Comparison of ENCODE assay signal across 8 mouse cellular contexts in the genomic region with DNA sequence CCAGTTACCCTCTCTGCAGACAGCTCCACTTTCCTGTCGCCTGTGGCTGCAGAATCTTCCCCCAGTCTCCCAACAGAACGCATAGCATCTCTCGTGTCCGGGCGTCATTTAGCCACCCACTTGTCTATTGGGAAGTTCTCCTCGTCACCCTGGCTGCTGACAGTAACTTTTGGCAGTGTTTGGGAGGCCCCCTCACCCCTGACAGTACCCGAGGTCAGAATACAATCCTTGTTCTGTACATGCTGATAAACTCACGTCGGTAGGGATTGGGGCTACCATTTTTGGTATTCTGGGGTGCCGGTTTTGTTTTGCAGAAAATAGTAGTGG. TPM values are rescaled to one million over a fixed set of nuclear protein-coding genes. Genes with fewer than 3 reads are reported as not detected.
DNase-seq lines count a peak whose midpoint lies in the region; ATAC-seq and TF ChIP-seq lines count a peak whose summit lies in the region.

No protein-coding gene starts in this region.

- peak; percentile 5 for DNase-seq in ovary, postnatal 14 days (ENCODE audit: low spot score)
- DNase-seq in ovary, postnatal 10 days (ENCODE audit: low spot score), result no peak
- no peak for DNase-seq in liver, embryonic 11.5 days (ENCODE audit: low spot score)
- no peak for DNase-seq in adrenal gland, postnatal 10 days

- no peak for TF ChIP-seq CTCF in olfactory bulb, adult 2 months (IDR thresholded peaks at IDR 0.05; ENCODE audit: insufficient read depth, low read depth, low read length)

- peaks cover 47% of the 10 kb centered on the region for H3K36me3 ChIP-seq in erythroblast, embryonic 14.5 days (ENCODE audit: control insufficient read depth)
- H3K36me3 ChIP-seq in forebrain, embryonic 15.5 days, result peaks cover 5% of the 10 kb centered on the region; the same call in 1 of the 2 replicates
- H3K36me3 ChIP-seq in liver, embryonic 11.5 days (ENCODE audit: control insufficient read depth, insufficient read depth, low read length), result peaks cover 8% of the 10 kb centered on the region; the same call in 1 of the 2 replicates

- H3K4me3 ChIP-seq in erythroblast, embryonic 14.5 days (replicated peaks), result peak overlapping the region; percentile 99
- H3K4me3 ChIP-seq in forebrain, embryonic 15.5 days, result peak overlapping the region; percentile 94
- peak overlapping the region; percentile 91 for H3K4me3 ChIP-seq in liver, embryonic 11.5 days (ENCODE audit: low read depth, low read length)
- H3K4me3 ChIP-seq in olfactory bulb, adult 2 months (ENCODE audit: insufficient read depth, low read depth, low read length), result peak overlapping the region; percentile 67

- H3K9ac ChIP-seq in forebrain, embryonic 15.5 days (replicated peaks), result peak overlapping the region; percentile 89
- peak overlapping the region; percentile 93 for H3K9ac ChIP-seq in liver, embryonic 11.5 days (ENCODE audit: low read depth, low read length)

- H3K27me3 ChIP-seq in erythroblast, embryonic 14.5 days (ENCODE audit: control insufficient read depth), result no peaks in the 10 kb centered on the region
- no peaks in the 10 kb centered on the region for H3K27me3 ChIP-seq in forebrain, embryonic 15.5 days
- no peaks in the 10 kb centered on the region for H3K27me3 ChIP-seq in liver, embryonic 11.5 days (replicated peaks; ENCODE audit: control insufficient read depth, insufficient read depth, low read length)

- under 1% methylated on average over 10 of the region's 10 CpGs for WGBS in forebrain, embryonic 15.5 days
- under 1% methylated on average over 10 of the region's 10 CpGs for WGBS in liver, embryonic 11.5 days
- WGBS in olfactory bulb, adult 2 months, result under 1% methylated on average over 10 of the region's 10 CpGs

- H3K4me2 ChIP-seq in forebrain, embryonic 15.5 days (replicated peaks), result peak overlapping the region; percentile 77
- peak overlapping the region; percentile 91 for H3K4me2 ChIP-seq in liver, embryonic 11.5 days

- no peaks in the 10 kb centered on the region for H3K9me3 ChIP-seq in erythroblast, embryonic 14.5 days (ENCODE audit: control insufficient read depth, low read length)
- H3K9me3 ChIP-seq in forebrain, embryonic 15.5 days, result no peaks in the 10 kb centered on the region
- H3K9me3 ChIP-seq in liver, embryonic 11.5 days (ENCODE audit: control insufficient read depth, low read length), result no peaks in the 10 kb centered on the region

- no peak for TF ChIP-seq POLR2A in olfactory bulb, adult 2 months (IDR thresholded peaks at IDR 0.05; ENCODE audit: insufficient read depth, low read depth, low read length)

- no peak for ATAC-seq in erythroblast, adult 5-6 weeks (replicated peaks; ENCODE audit: low FRiP score, poor library complexity, severe bottlenecking)
- ATAC-seq in forebrain, embryonic 15.5 days (replicated peaks), result no peak
- no peak for ATAC-seq in liver, embryonic 11.5 days (replicated peaks; ENCODE audit: low FRiP score)

- H3K4me1 ChIP-seq in erythroblast, embryonic 14.5 days (ENCODE audit: control insufficient read depth), result peaks cover 58% of the 10 kb centered on the region
- peaks cover 24% of the 10 kb centered on the region for H3K4me1 ChIP-seq in forebrain, embryonic 15.5 days
- H3K4me1 ChIP-seq in liver, embryonic 11.5 days (replicated peaks; ENCODE audit: control insufficient read depth, insufficient read depth, low read length), result peaks cover 30% of the 10 kb centered on the region
- peaks cover 13% of the 10 kb centered on the region for H3K4me1 ChIP-seq in olfactory bulb, adult 2 months (ENCODE audit: control insufficient read depth, insufficient read depth, low read length)

- H3K27ac ChIP-seq in forebrain, embryonic 15.5 days (replicated peaks), result peak overlapping the region; percentile 100
- peak overlapping the region; percentile 99 for H3K27ac ChIP-seq in liver, embryonic 11.5 days (ENCODE audit: low read depth, low read length)
- H3K27ac ChIP-seq in olfactory bulb, adult 2 months (ENCODE audit: insufficient read depth, low read depth, low read length), result peak overlapping the region; percentile 61

RNA-seq across cellular contexts. Expression of gene Zzz3, which starts 1.7 kb away (rescaled TPM):
- polyA plus RNA-seq in erythroblast, embryonic 14.5 days (2012), result 0.25 and 0.35 TPM in 2 replicates
- total RNA-seq in erythroblast, adult 5-6 weeks (2015; ENCODE audit: low replicate concordance), result 12.1 and 16.9 TPM in 2 replicates
- 15.5 and 16.9 TPM in 2 replicates for total RNA-seq in erythroblast, adult 5-6 weeks (2017; ENCODE audit: low replicate concordance)
- polyA plus RNA-seq in forebrain, embryonic 15.5 days (2015; fragmentation: Nextera tagmentation; extraction: Ambion mirVana), result 33.6 and 35.5 TPM in 2 replicates
- polyA plus RNA-seq in liver, embryonic 11.5 days (2014; fragmentation: Nextera tagmentation; extraction: Ambion mirVana), result 45.5 and 45.7 TPM in 2 replicates
- polyA plus RNA-seq in olfactory bulb, adult 2 months (2012; ENCODE audit: insufficient read depth, insufficient read length, low replicate concordance, missing spikeins), result not detected in 2 replicates
- 10 to 100 TPM; 35.9 to 37.6 TPM for total RNA-seq in adrenal gland, postnatal 10 days (2021)

RNA-seq across cellular contexts. Expression of gene Usp33, which starts 50.7 kb away (rescaled TPM):
- 0.29 and 0.37 TPM in 2 replicates for polyA plus RNA-seq in erythroblast, embryonic 14.5 days (2012)
- total RNA-seq in erythroblast, adult 5-6 weeks (2015; ENCODE audit: low replicate concordance), result 55.0 and 59.6 TPM in 2 replicates
- total RNA-seq in erythroblast, adult 5-6 weeks (2017; ENCODE audit: low replicate concordance), result 145 and 182 TPM in 2 replicates
- polyA plus RNA-seq in forebrain, embryonic 15.5 days (2015; fragmentation: Nextera tagmentation; extraction: Ambion mirVana), result 86.0 and 89.1 TPM in 2 replicates
- polyA plus RNA-seq in liver, embryonic 11.5 days (2014; fragmentation: Nextera tagmentation; extraction: Ambion mirVana), result 42.0 and 46.1 TPM in 2 replicates
- not detected in 2 replicates for polyA plus RNA-seq in olfactory bulb, adult 2 months (2012; ENCODE audit: insufficient read depth, insufficient read length, low replicate concordance, missing spikeins)
- total RNA-seq in adrenal gland, postnatal 10 days (2021), result 10 to 100 TPM; 65.4 to 80.7 TPM

RNA-seq across cellular contexts. Expression of gene Miga1, which starts 56.7 kb away (rescaled TPM):
- polyA plus RNA-seq in erythroblast, embryonic 14.5 days (2012), result 0.16 and 0.55 TPM in 2 replicates
- 3.3 and 5.0 TPM in 2 replicates for total RNA-seq in erythroblast, adult 5-6 weeks (2015; ENCODE audit: low replicate concordance)
- total RNA-seq in erythroblast, adult 5-6 weeks (2017; ENCODE audit: low replicate concordance), result 2.1 and 6.3 TPM in 2 replicates
- polyA plus RNA-seq in forebrain, embryonic 15.5 days (2015; fragmentation: Nextera tagmentation; extraction: Ambion mirVana), result 24.6 and 26.5 TPM in 2 replicates
- 12.4 and 12.7 TPM in 2 replicates for polyA plus RNA-seq in liver, embryonic 11.5 days (2014; fragmentation: Nextera tagmentation; extraction: Ambion mirVana)
- not detected in 2 replicates for polyA plus RNA-seq in olfactory bulb, adult 2 months (2012; ENCODE audit: insufficient read depth, insufficient read length, low replicate concordance, missing spikeins)
- 10 to 100 TPM; 11.3 to 11.8 TPM for total RNA-seq in adrenal gland, postnatal 10 days (2021)
